Mouse (Mus musculus): ENCODE measurements around the gene Ogfod2.

DNA sequence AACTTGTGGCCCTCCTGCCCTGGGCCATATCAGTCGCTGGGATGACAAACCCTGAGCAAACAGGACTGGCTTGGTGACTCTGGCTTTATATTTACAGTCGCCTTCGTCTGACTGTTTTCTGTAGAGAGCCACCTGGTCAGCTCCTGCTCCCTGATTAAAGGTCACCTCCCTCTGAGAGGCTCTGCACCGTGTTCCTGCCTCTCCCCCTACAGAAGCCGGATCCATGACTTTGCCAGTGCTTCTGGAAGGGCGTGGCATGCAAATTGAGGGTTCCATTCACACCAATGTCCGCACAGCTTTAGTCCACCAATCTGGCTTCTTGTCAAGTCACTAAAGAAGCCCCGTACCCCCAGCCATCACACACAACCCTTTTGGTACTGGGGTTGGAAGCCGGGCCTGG is 35.5 kb upstream of the Ogfod2 start:
- TF ChIP-seq POLR2A (IDR thresholded peaks at IDR 0.05; ENCODE audit: borderline replicate concordance, extremely low read depth, low read depth, low read length) (no peak), CTCF (IDR thresholded peaks at IDR 0.05; ENCODE audit: insufficient read depth, low read length) (no peak)
